Mouse (Mus musculus) lung, embryonic 15.5 days (tissue): ENCODE results near the gene AA986860. TPM values are rescaled to one million over a fixed set of nuclear protein-coding genes. Genes with fewer than 3 reads are reported as not detected.

Experiments used
- ATAC-seq: fragments of 200-750 bp; cut with Nextera tagmentation; 2 replicates; pipeline ENCODE4 v1.8.0; 2017; ENCODE audit warnings: moderate number of reproducible peaks, borderline replicate concordance; ENCODE audit not compliant: low FRiP score, low TSS enrichment; ENCODE audit errors: extremely low read depth
- H3K27ac ChIP-seq: fragments of 300-500 bp; sonication (generic); 2 replicates; pipeline ENCODE4 v1.5.1; 2015; ENCODE audit warnings: moderate library complexity, mild to moderate bottlenecking, inconsistent platforms
- H3K27me3 ChIP-seq: fragments of 300-500 bp; sonication (generic); 2 replicates; pipeline ENCODE4 v1.6.1; 2015; ENCODE audit warnings: inconsistent platforms
- H3K36me3 ChIP-seq: fragments of 300-500 bp; sonication (generic); 2 replicates; pipeline ENCODE4 v1.6.1; 2015; ENCODE audit warnings: inconsistent platforms
- H3K4me1 ChIP-seq: fragments of 300-500 bp; sonication (generic); 2 replicates; pipeline ENCODE4 v1.6.1; 2015; ENCODE audit warnings: inconsistent platforms
- H3K4me2 ChIP-seq: fragments of 300-500 bp; sonication (generic); 2 replicates; pipeline ENCODE4 v1.6.1; 2015; ENCODE audit warnings: inconsistent platforms, mild to moderate bottlenecking, moderate library complexity
- H3K4me3 ChIP-seq: fragments of 300-500 bp; sonication (generic); 2 replicates; pipeline ENCODE4 v1.5.1; 2015; ENCODE audit warnings: mild to moderate bottlenecking, inconsistent platforms
- H3K9ac ChIP-seq: fragments of 300-500 bp; sonication (generic); 2 replicates; pipeline ENCODE4 v1.6.1; 2015; ENCODE audit warnings: inconsistent platforms
- H3K9me3 ChIP-seq: fragments of 300-500 bp; sonication (generic); 2 replicates; pipeline ENCODE4 v1.6.1; 2016; ENCODE audit warnings: inconsistent platforms
- WGBS: fragments of 180-500 bp; shearing (Covaris S2); methylation state at CpG from one replicate; pipeline ENCODE4 v1.1.7; 2015; 5-methylcytosine and 5-hydroxymethylcytosine counted together
- polyA plus RNA-seq: library from polyadenylated mRNA; unstranded; fragments of >200 nt; fragmentation: Nextera tagmentation; extraction: Ambion mirVana; gene quantifications from 2 replicates; pipeline ENCODE4 v1.2.1, GENCODE M21; 2015

AA986860 gene
- polyA plus RNA-seq, 1 experiment from 2014 or later: 13.0 TPM

DNA sequence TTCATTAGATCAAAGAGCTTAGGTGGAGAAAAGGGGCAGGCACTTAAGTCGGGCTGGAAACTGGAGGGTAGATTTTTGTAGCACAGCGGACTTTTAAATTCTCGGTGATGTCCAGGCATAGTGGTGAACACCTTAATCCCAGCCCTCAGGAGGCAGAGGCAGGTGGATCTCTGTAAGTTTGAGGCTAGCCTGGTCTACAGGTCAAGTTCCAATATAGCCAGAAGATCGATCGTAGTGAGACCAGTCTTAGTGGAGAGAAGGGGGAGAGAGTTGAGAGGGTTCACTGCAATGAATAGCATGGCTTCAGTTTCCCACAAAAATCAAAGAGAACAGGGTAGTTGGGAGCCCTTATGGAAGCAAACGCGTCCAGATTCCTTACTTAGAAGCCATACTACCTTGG lies 6.1 kb downstream of the AA986860 start:
- WGBS: 89% methylated on average over 7 of the region's 7 CpGs

DNA sequence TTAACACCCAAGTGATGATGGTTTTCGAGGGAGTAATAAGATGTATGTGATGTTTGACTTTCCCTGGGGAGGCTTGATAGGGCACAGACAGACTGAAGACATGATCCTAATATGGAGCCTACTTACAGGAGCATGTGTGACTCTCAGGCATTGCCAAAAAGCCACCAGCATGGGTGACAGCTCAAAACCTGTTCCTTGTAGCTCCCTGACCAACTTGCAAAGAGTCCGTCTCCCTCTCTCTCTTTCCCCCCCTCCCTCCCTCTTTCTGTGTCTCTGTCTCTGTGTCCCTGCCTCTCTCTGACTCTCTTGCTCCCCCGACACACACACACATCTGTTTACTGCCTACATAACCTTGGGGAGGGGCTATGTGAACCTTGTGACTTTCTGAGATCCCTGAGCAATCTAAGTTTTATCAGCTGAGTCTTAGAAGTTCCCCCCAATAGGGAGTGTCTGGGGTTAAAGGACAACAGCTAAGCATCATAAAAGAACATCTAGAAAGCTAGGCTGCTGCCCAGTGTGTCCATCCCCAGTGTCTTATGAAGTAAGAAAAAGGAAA lies 6.9 kb downstream of the AA986860 start:
- Histone ChIP-seq H3K27me3 (no peaks in the 10 kb centered on the region), H3K4me1 (peaks cover 36% of the 10 kb centered on the region), H3K9me3 (no peaks in the 10 kb centered on the region), H3K27ac (no peak overlapping the region), H3K4me3 (no peak overlapping the region), H3K36me3 (no peaks in the 10 kb centered on the region), H3K4me2 (no peak overlapping the region), H3K9ac (no peak overlapping the region)
- 68% methylated on average over 3 of the region's 3 CpGs for WGBS
- no peak for ATAC-seq

More for the DNA sequence above, 6.1 kb downstream of the AA986860 start:
- Histone ChIP-seq H3K36me3 (no peaks in the 10 kb centered on the region), H3K4me1 (peaks cover 35% of the 10 kb centered on the region), H3K4me3 (no peak overlapping the region), H3K27me3 (no peaks in the 10 kb centered on the region), H3K27ac (no peak overlapping the region), H3K9me3 (no peaks in the 10 kb centered on the region), H3K9ac (no peak overlapping the region), H3K4me2 (no peak overlapping the region)
- ATAC-seq: no peak

DNA sequence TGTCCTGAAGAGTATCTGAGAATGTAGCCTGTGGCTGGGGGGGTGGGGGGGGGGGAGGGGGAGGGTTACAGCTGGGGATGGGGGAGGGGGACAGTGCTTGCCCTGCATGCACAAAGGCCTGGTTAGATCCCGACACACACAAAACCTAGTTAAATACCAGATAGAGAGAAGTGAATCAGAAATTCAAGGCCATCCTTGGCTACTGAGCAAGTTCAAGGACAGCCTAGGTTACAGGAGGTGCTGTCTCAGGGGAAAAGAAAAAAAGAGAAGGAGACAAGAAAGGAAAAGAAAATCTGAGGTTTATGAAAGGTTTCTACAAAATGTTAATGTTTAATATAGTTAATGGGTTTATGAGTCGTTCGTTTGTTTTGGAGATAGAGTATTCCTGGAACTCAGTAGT lies 7.9 kb downstream of the AA986860 start:
- H3K9me3 ChIP-seq: no peaks in the 10 kb centered on the region
- no peak for ATAC-seq
- peaks cover 35% of the 10 kb centered on the region for H3K4me1 ChIP-seq
- H3K4me3 ChIP-seq: no peak overlapping the region
- WGBS: 67% methylated on average over 3 of the region's 3 CpGs
- H3K27ac ChIP-seq: no peak overlapping the region
- H3K9ac ChIP-seq: no peak overlapping the region
- no peaks in the 10 kb centered on the region for H3K36me3 ChIP-seq
- H3K27me3 ChIP-seq: no peaks in the 10 kb centered on the region
- H3K4me2 ChIP-seq: no peak overlapping the region

DNA sequence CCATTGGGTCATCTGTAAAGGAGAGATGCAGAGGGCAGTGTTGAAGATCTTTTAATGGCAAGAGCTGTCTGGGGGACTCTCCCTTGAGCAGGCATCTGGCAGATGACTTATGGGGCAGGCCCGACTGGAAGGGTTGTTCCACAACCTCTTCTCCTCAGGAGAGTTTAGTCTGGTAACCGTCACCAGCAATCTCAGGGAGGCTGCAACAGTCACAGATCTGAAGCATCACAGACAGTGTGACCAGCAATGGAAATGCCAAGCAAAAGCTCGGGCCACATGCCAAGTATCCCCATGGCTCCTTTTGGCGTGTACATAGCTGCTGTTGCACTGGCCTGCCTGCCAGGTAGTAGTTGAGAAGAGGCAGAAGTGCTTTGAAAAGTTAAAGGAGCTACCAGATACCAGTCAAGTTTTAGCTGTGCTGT lies 8.5 kb downstream of the AA986860 start:
- no peak for ATAC-seq
- no peaks in the 10 kb centered on the region for H3K9me3 ChIP-seq
- H3K27me3 ChIP-seq: no peaks in the 10 kb centered on the region
- peaks cover 29% of the 10 kb centered on the region for H3K4me1 ChIP-seq
- H3K4me2 ChIP-seq: no peak overlapping the region
- no peak overlapping the region for H3K4me3 ChIP-seq
- no peaks in the 10 kb centered on the region for H3K36me3 ChIP-seq
- no peak overlapping the region for H3K27ac ChIP-seq
- WGBS: 50% methylated on average over 4 of the region's 4 CpGs
- H3K9ac ChIP-seq: no peak overlapping the region

DNA sequence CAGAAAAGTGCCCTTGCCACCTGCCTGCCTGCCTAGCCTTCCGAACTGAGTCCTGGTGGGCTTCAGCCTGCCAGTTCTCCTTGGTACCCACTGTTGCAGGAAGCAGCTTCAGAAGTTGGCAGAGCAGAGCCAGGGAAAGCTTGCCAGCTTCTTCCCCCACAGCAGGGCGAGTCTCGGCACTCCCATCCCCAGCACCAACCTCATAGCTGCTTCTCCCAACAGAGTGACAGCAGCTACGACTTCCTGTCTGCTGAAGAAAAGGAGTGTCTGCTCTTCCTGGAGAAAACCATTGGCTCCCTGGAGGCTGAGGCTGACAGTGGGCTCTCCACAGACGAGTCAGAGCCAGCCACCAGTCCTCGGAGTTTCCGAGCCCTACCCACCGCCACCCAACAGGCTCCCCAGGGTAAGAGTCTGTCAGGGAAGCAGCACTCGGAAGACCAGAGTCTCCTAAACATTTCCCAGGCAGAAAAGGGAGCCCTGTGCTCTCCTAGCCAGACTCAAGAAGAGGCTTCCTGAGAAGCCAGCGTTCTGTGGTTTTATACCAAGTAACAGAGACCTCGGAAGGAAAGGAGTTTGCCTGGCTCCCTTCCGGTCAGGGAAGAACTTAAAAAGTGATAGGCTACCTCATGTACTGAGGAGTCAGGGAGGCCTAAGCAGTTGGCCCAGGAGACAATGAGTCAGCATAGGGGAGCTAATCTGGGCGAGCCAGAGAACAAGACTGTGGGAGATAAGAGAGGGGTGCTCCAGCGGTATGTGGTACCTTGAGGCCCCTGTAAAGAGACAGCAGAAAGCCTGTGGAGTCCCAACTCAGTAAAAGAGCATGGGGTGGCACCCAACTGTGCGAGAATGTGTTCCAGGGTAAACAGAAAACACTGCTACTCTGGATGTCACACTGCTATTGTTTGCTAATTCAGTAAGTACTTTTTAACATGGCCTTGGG lies 9.3 kb downstream of the AA986860 start:
- Histone ChIP-seq H3K9me3 (no peaks in the 10 kb centered on the region), H3K9ac (no peak overlapping the region), H3K36me3 (no peaks in the 10 kb centered on the region), H3K27ac (peak overlapping the region; percentile 44), H3K4me2 (no peak overlapping the region), H3K27me3 (no peaks in the 10 kb centered on the region), H3K4me1 (peaks cover 21% of the 10 kb centered on the region; the same call in 1 of the 2 replicates), H3K4me3 (no peak overlapping the region)
- 40% methylated on average over 15 of the region's 15 CpGs for whole genome bisulfite sequencing
- peak; percentile 76; the same call in 1 of the 2 replicates for ATAC-seq

DNA sequence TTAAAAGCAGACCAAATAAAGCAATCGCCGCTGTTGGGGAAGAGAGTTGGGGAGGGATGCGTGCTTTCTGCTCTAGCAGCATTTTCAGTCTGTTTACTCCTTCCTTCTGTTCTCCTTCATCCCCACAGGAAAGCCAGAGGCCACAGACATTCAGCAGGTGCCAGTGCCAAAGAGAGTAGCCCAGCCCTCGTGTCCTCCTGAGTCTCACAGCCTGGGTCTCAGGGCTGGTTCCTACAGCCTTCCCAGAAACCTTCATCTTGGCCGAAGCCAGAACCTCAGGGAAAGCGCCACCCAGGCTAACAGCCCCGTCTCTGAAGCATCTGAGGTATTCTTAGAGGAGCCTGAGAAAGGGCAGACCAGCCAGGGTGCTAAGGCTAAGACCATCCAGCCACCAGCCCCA lies 10.4 kb downstream of the AA986860 start:
- H3K36me3 ChIP-seq: no peaks in the 10 kb centered on the region
- H3K4me3 ChIP-seq: no peak overlapping the region
- H3K4me2 ChIP-seq: no peak overlapping the region
- H3K27me3 ChIP-seq: no peaks in the 10 kb centered on the region
- 81% methylated on average over 7 of the region's 7 CpGs for WGBS
- H3K4me1 ChIP-seq: peaks cover 20% of the 10 kb centered on the region; the same call in 1 of the 2 replicates
- no peaks in the 10 kb centered on the region for H3K9me3 ChIP-seq
- H3K27ac ChIP-seq: no peak overlapping the region
- H3K9ac ChIP-seq: no peak overlapping the region
- no peak for ATAC-seq

DNA sequence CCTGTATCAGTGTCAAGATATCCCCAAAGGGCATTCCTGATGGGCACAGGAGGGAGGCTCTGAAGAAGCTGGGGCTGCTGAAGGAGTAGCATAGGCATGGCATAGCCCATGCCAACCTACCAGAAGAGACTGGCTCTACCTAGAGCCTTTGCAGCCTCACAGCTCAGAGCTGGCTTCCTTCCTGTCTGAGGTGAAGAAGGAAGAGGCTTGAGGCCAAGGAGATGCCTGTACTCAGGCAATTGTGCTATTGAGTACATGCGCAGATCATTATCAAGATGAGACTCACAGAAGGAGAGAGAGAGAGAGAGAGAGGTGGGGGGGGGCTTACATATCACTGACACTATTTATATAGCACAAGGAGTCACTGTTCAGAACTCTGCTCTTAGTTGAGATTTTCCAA lies 12.0 kb downstream of the AA986860 start:
- Histone ChIP-seq H3K27me3 (no peaks in the 10 kb centered on the region), H3K4me1 (0 out of 2 replicates have a peak, but pooled peaks cover 17% of the 10 kb centered on the region), H3K9ac (no peak overlapping the region), H3K27ac (no peak overlapping the region), H3K36me3 (no peaks in the 10 kb centered on the region), H3K9me3 (no peaks in the 10 kb centered on the region), H3K4me3 (no peak overlapping the region), H3K4me2 (no peak overlapping the region)
- ATAC-seq: no peak
- WGBS: 88% methylated on average over 1 of the region's 1 CpGs

DNA sequence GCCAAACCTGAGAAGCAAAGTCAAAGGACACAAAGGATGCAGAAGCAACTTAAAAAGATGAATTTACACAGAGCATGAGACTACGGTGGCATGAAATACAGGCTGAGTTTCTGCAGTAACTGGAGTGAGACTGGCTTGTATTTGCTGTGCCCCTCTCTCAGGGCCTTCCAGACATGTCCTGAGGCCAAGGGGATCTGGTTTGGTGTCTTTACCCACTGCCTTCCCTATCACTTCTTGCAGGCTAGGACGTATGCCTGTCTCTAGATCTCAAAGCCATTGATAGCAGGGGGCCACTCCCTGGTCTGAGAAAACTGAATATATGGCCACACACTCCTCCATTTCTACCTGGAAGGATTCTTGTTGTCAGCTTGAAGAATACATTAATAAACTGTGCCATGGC lies 12.4 kb downstream of the AA986860 start:
- H3K9me3 ChIP-seq: no peaks in the 10 kb centered on the region
- no peak overlapping the region for H3K4me3 ChIP-seq
- no peaks in the 10 kb centered on the region for H3K36me3 ChIP-seq
- WGBS: 72% methylated on average over 2 of the region's 2 CpGs
- ATAC-seq: no peak
- H3K4me2 ChIP-seq: no peak overlapping the region
- H3K4me1 ChIP-seq: 0 out of 2 replicates have a peak, but pooled peaks cover 17% of the 10 kb centered on the region
- H3K27ac ChIP-seq: no peak overlapping the region
- no peaks in the 10 kb centered on the region for H3K27me3 ChIP-seq
- no peak overlapping the region for H3K9ac ChIP-seq

DNA sequence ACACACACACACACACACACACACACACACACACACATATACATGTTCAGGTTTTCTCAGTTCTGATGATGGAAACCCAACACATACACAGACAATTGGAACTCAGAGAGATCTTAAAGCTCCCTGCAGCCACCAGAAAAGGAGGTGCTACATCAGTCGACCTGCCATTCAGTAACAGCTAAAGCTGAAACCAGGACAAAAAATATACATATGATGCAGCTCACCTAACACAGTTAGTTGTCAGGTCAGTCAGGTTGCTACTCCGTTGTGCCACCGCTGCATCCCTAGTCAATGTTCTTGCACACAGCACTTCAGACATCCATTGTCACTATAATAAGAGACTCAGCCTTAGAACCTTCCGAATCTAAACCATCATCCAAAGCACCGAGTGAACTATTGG lies 13.2 kb downstream of the AA986860 start:
- H3K27me3 ChIP-seq: no peaks in the 10 kb centered on the region
- no peak overlapping the region for H3K4me2 ChIP-seq
- no peaks in the 10 kb centered on the region for H3K36me3 ChIP-seq
- 0 out of 2 replicates have a peak, but pooled peaks cover 15% of the 10 kb centered on the region for H3K4me1 ChIP-seq
- no peak for ATAC-seq
- H3K4me3 ChIP-seq: no peak overlapping the region
- H3K9ac ChIP-seq: no peak overlapping the region
- no peaks in the 10 kb centered on the region for H3K9me3 ChIP-seq
- H3K27ac ChIP-seq: no peak overlapping the region
- 85% methylated on average over 5 of the region's 5 CpGs for whole genome bisulfite sequencing

DNA sequence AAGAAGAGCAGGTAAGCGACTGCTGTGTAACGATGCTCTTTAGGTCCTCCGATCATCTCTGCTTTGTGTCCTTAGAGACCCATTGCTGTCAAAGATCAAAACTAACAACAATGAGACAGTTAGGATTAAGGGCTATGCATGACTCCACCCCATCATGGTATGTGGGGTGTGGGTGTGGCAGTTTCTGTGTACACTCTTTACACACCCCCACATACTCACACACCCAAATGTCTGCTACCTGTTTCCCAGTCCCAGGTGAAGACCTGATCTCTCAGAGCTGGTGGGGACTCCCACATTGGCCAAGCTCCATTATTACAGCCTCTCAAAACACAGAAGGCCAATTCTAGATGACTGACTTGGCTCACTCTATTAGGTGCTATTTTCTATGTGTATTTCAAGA lies 13.8 kb downstream of the AA986860 start:
- H3K9me3 ChIP-seq: no peaks in the 10 kb centered on the region
- 0 out of 2 replicates have a peak, but pooled peaks cover 9% of the 10 kb centered on the region for H3K4me1 ChIP-seq
- no peak overlapping the region for H3K4me3 ChIP-seq
- WGBS: 96% methylated on average over 3 of the region's 3 CpGs
- ATAC-seq: no peak
- no peak overlapping the region for H3K9ac ChIP-seq
- no peak overlapping the region for H3K4me2 ChIP-seq
- no peak overlapping the region for H3K27ac ChIP-seq
- H3K36me3 ChIP-seq: no peaks in the 10 kb centered on the region
- H3K27me3 ChIP-seq: no peaks in the 10 kb centered on the region

DNA sequence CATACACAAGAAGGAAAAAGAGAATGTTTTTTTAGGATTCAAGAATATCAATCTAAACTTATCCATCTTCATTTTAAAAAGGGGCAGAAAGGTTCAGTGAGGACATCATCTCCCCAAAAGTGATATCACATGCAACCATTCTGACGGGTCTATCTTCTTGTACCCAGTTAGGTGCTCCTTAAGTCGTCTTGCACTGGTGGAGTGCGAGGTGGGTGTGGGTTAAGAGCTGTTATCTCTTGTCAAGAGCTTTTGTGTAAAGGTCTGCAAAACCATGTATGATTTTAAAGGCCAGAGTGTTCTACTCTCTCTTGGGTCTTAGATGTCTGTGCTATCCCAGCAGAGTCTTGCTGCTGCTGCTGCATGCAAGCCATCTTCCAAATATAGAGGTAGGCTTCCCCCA lies 15.0 kb downstream of the AA986860 start:
- Histone ChIP-seq H3K9me3 (no peaks in the 10 kb centered on the region), H3K36me3 (no peaks in the 10 kb centered on the region), H3K27ac (no peak overlapping the region), H3K4me1 (0 out of 2 replicates have a peak, but pooled peaks cover 3% of the 10 kb centered on the region), H3K9ac (no peak overlapping the region), H3K4me2 (no peak overlapping the region), H3K4me3 (no peak overlapping the region), H3K27me3 (no peaks in the 10 kb centered on the region)
- 62% methylated on average over 3 of the region's 3 CpGs for WGBS
- no peak for ATAC-seq

DNA sequence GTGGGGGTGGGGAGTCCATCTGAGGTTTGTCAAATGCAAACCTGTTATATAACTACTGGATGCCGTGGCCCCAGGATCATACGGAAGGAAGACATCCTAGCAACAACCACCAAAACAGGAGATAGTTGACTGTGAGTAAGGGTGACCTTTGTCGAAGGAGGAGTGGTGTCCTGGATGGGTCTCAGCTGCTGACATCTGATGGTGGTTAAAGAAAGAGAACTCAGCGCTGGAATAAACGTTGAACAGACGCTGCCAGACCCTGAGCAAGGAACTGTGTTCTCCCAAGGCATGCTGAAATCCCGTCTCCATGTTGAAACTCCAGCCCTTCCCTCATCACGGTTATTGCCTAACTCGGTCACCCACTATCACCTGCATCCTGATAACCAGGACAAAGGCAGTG lies 27.9 kb downstream of the AA986860 start:
- Histone ChIP-seq H3K4me3 (no peak overlapping the region), H3K36me3 (no peaks in the 10 kb centered on the region), H3K27ac (no peak overlapping the region), H3K4me1 (0 out of 2 replicates have a peak, but pooled peaks cover 3% of the 10 kb centered on the region), H3K27me3 (no peaks in the 10 kb centered on the region), H3K9me3 (no peaks in the 10 kb centered on the region), H3K9ac (no peak overlapping the region), H3K4me2 (no peak overlapping the region)
- ATAC-seq: no peak
- WGBS: 40% methylated on average over 9 of the region's 9 CpGs
